Mouse (Mus musculus) spleen, adult 2 months (tissue): ENCODE measurements around the gene Adprhl1.

Experiments
- CTCF ChIP-seq: fragments of 200-500 bp; IDR thresholded peaks from 2 replicates; pipeline ENCODE4 v1.5.1; 2011; ENCODE audit warnings: mild to moderate bottlenecking, inconsistent platforms; ENCODE audit not compliant: insufficient read depth, insufficient read length, insufficient replicate concordance; ENCODE audit errors: extremely low read depth
- POLR2A ChIP-seq: fragments of 200-500 bp; IDR thresholded peaks from 2 replicates; pipeline ENCODE4 v1.6.1; 2011; ENCODE audit warnings: low read depth, low read length, inconsistent platforms

- TF ChIP-seq POLR2A (no peak), CTCF (no peak)
These were observed 39.9 kb upstream of the Adprhl1 start for GRCm38 (mm10) chr8:13293677-13294470.
